Mouse (Mus musculus) forebrain, embryonic 15.5 days (tissue): ENCODE data around the gene Sh3d19. TPM values are rescaled to one million over a fixed set of nuclear protein-coding genes. Genes with fewer than 3 reads are reported as not detected.

Experiments used
- polyA plus RNA-seq: library from polyadenylated mRNA; unstranded; fragments of >200 nt; fragmentation: Nextera tagmentation; extraction: Ambion mirVana; gene quantifications from 2 replicates; pipeline ENCODE4 v1.2.1, GENCODE M21; 2015

The Sh3d19 gene
- polyA plus RNA-seq, 1 experiment from 2014 or later, result 9.6 TPM

Other genes with a start within 250 kb of the Sh3d19 start
- 1.0 and 1.5 TPM in 2 replicates for gene Fam160a1, start 153.8 kb upstream of the Sh3d19 start, polyA plus RNA-seq
- 1.2 and 1.9 TPM in 2 replicates for gene Glt28d2, start 83.6 kb upstream of the Sh3d19 start, polyA plus RNA-seq
- gene Gm37240, start 83.6 kb upstream of the Sh3d19 start, polyA plus RNA-seq, result 2.2 and 3.1 TPM in 2 replicates
- gene Prss48, start 31.4 kb downstream of the Sh3d19 start, polyA plus RNA-seq, result not detected in 2 replicates
- gene Rps3a1, start 171.6 kb downstream of the Sh3d19 start, polyA plus RNA-seq, result 707 and 713 TPM in 2 replicates